Mouse (Mus musculus): ENCODE measurements around the gene Brwd1. TPM values are rescaled to one million over a fixed set of nuclear protein-coding genes. Genes with fewer than 3 reads are reported as not detected.

Brwd1 gene
- total and polyA plus RNA-seq, 3 experiments, result 4.3 to 8.1 (median 4.4) TPM

- Histone ChIP-seq H3K4me2 (ENCODE audit: insufficient read depth, low read depth, poor library complexity, severe bottlenecking) (no peak overlapping the region), H3K4me3 (replicated peaks in 1 of 3; ENCODE audit: low read depth in 2 of 3, low read length in 2 of 3, poor library complexity in 1 of 3) (no peak overlapping the region), H3K27ac (ENCODE audit: insufficient read depth, low read depth) (no peak overlapping the region), H3K9me3 (replicated peaks; ENCODE audit: low read length) (peaks cover 34% of the 10 kb centered on the region), H3K9ac (ENCODE audit: insufficient read depth, low read depth) (no peak overlapping the region), H3K36me3 (replicated peaks in 1 of 2; ENCODE audit: control insufficient read depth in 1 of 2, insufficient read depth in 1 of 2, low read length in 1 of 2) (no peaks in the 10 kb centered on the region), H3K4me1 (ENCODE audit: control insufficient read depth in 1 of 2, insufficient read depth in 2 of 2) (peaks cover 5 to 16% of the 10 kb centered on the region in 2 experiments; a peak in 3 of 4 replicates), H3K79me2 (replicated peaks; ENCODE audit: control insufficient read depth, extremely low read depth, insufficient read depth, poor library complexity, severe bottlenecking) (no peaks in the 10 kb centered on the region), H3K27me3 (replicated peaks) (peaks cover 21% of the 10 kb centered on the region)
- TF ChIP-seq SMC3 (IDR thresholded peaks at IDR 0.05; ENCODE audit: low read depth, low read length) (no peak), NELFE (IDR thresholded peaks at IDR 0.05; ENCODE audit: low read depth, low read length) (no peak), MXI1 (IDR thresholded peaks at IDR 0.05; ENCODE audit: low read depth, low read length) (no peak), BHLHE40 (IDR thresholded peaks at IDR 0.05; ENCODE audit: low read depth, low read length) (no peak), PAX5 (IDR thresholded peaks at IDR 0.05; ENCODE audit: low read length) (no peak), CHD2 (IDR thresholded peaks at IDR 0.05; ENCODE audit: low read length) (no peak), CTCF (conservative IDR thresholded peaks at IDR 0.05 in 1 of 2, IDR thresholded peaks at IDR 0.05 in 1 of 2; ENCODE audit: low read depth in 2 of 2, low read length in 2 of 2) (no peak), SIN3A (IDR thresholded peaks at IDR 0.05; ENCODE audit: low read length) (no peak), KAT2A (IDR thresholded peaks at IDR 0.05; ENCODE audit: insufficient replicate concordance, low read length) (no peak), ELF1 (IDR thresholded peaks at IDR 0.05; ENCODE audit: low read depth, low read length) (no peak), TCF12 (IDR thresholded peaks at IDR 0.05; ENCODE audit: low read depth, low read length) (no peak), MAX (IDR thresholded peaks at IDR 0.05; ENCODE audit: low read length) (no peak), HCFC1 (IDR thresholded peaks at IDR 0.05; ENCODE audit: low read depth, low read length) (no peak), USF1 (IDR thresholded peaks at IDR 0.05; ENCODE audit: low read depth, low read length) (no peak), MEF2A (IDR thresholded peaks at IDR 0.05; ENCODE audit: borderline replicate concordance, low read depth, low read length) (no peak), ZKSCAN1 (IDR thresholded peaks at IDR 0.05; ENCODE audit: borderline replicate concordance, low read depth, low read length) (no peak), NRF1 (IDR thresholded peaks at IDR 0.05; ENCODE audit: low read depth, low read length) (no peak), JUND (conservative IDR thresholded peaks at IDR 0.05; ENCODE audit: low read depth, low read length) (no peak)
- in situ Hi-C loops (cut with MboI; ENCODE audit: low pct_ligation_motif_present, low pct_unique_long_range_greater_than_20kb, low sequenced_read_pairs), result no loop called here
- dilution Hi-C loops (cut with MboI; ENCODE audit: extremely low pct_ligation_motif_present, extremely low pct_unique_long_range_greater_than_20kb, low sequenced_read_pairs), result no loop called here
- DNase-seq (ENCODE audit: extremely low read depth), result no peak
Measured at GRCm38 (mm10) chr16:96110655-96111345, 28.5 kb upstream of the Brwd1 start.

GRCm38 (mm10) chr16:96109673-96110072, 27.3 kb upstream of the Brwd1 start:
- no peaks in the 10 kb centered on the region for H3K79me2 ChIP-seq (replicated peaks; ENCODE audit: control insufficient read depth, extremely low read depth, insufficient read depth, poor library complexity, severe bottlenecking)
- H3K4me1 ChIP-seq (ENCODE audit: control insufficient read depth in 1 of 2, insufficient read depth in 2 of 2), result peaks cover 5 to 16% of the 10 kb centered on the region in 2 experiments; a peak in 3 of 4 replicates
- no peak overlapping the region for H3K9ac ChIP-seq (ENCODE audit: insufficient read depth, low read depth)
- peaks cover 24% of the 10 kb centered on the region for H3K27me3 ChIP-seq (replicated peaks)
- no peak overlapping the region for H3K4me2 ChIP-seq (ENCODE audit: insufficient read depth, low read depth, poor library complexity, severe bottlenecking)
- dilution Hi-C loops (cut with MboI; ENCODE audit: extremely low pct_ligation_motif_present, extremely low pct_unique_long_range_greater_than_20kb, low sequenced_read_pairs) (no loop called here), in situ Hi-C loops (cut with MboI; ENCODE audit: low pct_ligation_motif_present, low pct_unique_long_range_greater_than_20kb, low sequenced_read_pairs) (no loop called here)
- peaks cover 34% of the 10 kb centered on the region for H3K9me3 ChIP-seq (replicated peaks; ENCODE audit: low read length)
- no peak overlapping the region for H3K27ac ChIP-seq (ENCODE audit: insufficient read depth, low read depth)
- peak; percentile 49 for DNase-seq (ENCODE audit: extremely low read depth)
- no peaks in the 10 kb centered on the region for H3K36me3 ChIP-seq (replicated peaks in 1 of 2; ENCODE audit: control insufficient read depth in 1 of 2, insufficient read depth in 1 of 2, low read length in 1 of 2)
- H3K4me3 ChIP-seq (replicated peaks in 1 of 3; ENCODE audit: low read depth in 2 of 3, low read length in 2 of 3, poor library complexity in 1 of 3), result no peak overlapping the region
- TF ChIP-seq CTCF (conservative IDR thresholded peaks at IDR 0.05 in 1 of 2, IDR thresholded peaks at IDR 0.05 in 1 of 2; ENCODE audit: low read depth in 2 of 2, low read length in 2 of 2) (no peak), BHLHE40 (IDR thresholded peaks at IDR 0.05; ENCODE audit: low read depth, low read length) (peak; percentile 31; the same call in 1 of the 2 replicates), TCF12 (IDR thresholded peaks at IDR 0.05; ENCODE audit: low read depth, low read length) (peak; percentile 39; the same call in 1 of the 2 replicates), EP300 (IDR thresholded peaks at IDR 0.05; ENCODE audit: low read length) (peak; percentile 42)

All from CH12.LX (cell line).